Mouse (Mus musculus) limb, embryonic 10.5 days (tissue): ENCODE measurements at regions not wholly inside any gene's neighbourhood (a gene's known extent, or its start where the extent isn't known, plus 50 kb on each side); places are given as distances from the start of the nearest gene placed in this dataset.

Experiments
- DNase-seq: peaks from one replicate; pipeline ENCODE4 v3.0.0-alpha.2; 2017; ENCODE audit warnings: low spot score
- H3K27ac ChIP-seq: fragments of 300-500 bp; sonication (generic); 2 replicates; pipeline ENCODE4 v1.5.1; 2016; ENCODE audit warnings: mild to moderate bottlenecking
- H3K27me3 ChIP-seq: fragments of 300-500 bp; sonication (generic); 2 replicates; pipeline ENCODE4 v1.6.1; 2016; ENCODE audit warnings: low read depth, mild to moderate bottlenecking; ENCODE audit not compliant: poor library complexity, severe bottlenecking
- H3K36me3 ChIP-seq: fragments of 300-500 bp; sonication (generic); 2 replicates; pipeline ENCODE4 v1.6.1; 2016; ENCODE audit warnings: mild to moderate bottlenecking, moderate library complexity
- H3K4me1 ChIP-seq: fragments of 300-500 bp; sonication (generic); 2 replicates; pipeline ENCODE4 v1.6.1; 2016
- H3K4me3 ChIP-seq: fragments of 300-500 bp; sonication (generic); 2 replicates; pipeline ENCODE4 v1.5.1; 2016; ENCODE audit warnings: mild to moderate bottlenecking, moderate library complexity
- H3K9me3 ChIP-seq: fragments of 300-500 bp; sonication (generic); replicated peaks from 2 replicates; pipeline ENCODE4 v1.6.1; 2016; ENCODE audit warnings: mild to moderate bottlenecking
- WGBS: fragments of 180-500 bp; shearing (Covaris S2); methylation state at CpG from one replicate; pipeline ENCODE4 v1.1.7; 2016; 5-methylcytosine and 5-hydroxymethylcytosine counted together

DNA sequence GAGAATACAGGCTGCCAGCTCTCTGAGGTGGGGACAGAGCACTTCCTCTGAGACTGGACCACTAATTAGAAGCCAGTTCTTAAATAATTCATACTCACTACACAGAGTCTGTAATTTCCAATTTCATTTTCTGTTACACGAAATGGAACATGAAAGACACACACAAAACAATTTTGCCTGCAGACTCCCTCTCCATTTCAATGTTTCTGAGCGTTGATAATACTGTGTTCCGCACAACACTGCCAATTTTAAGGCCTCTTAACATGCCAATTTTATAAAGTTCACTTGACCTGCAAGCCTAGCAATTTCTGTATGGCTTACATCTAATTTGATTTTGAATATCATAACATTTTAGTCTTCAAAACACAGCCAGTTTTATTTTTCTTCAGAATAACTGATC lies 412.5 kb upstream of the Intu start:
- 89% methylated on average over 3 of the region's 3 CpGs for WGBS
- H3K27me3 ChIP-seq, result no peaks in the 10 kb centered on the region
- no peaks in the 10 kb centered on the region for H3K9me3 ChIP-seq
- no peak overlapping the region for H3K4me3 ChIP-seq
- no peak overlapping the region for H3K27ac ChIP-seq
- no peaks in the 10 kb centered on the region for H3K36me3 ChIP-seq
- no peak for DNase-seq
- H3K4me1 ChIP-seq, result peaks cover 16% of the 10 kb centered on the region

- 0 out of 2 replicates have a peak overlapping the region, but pooled peaks have one; percentile 16 for H3K27ac ChIP-seq
- no peak overlapping the region for H3K4me3 ChIP-seq
- no peaks in the 10 kb centered on the region for H3K27me3 ChIP-seq
- H3K9me3 ChIP-seq, result no peaks in the 10 kb centered on the region
- peaks cover 16% of the 10 kb centered on the region for H3K4me1 ChIP-seq
- no peaks in the 10 kb centered on the region for H3K36me3 ChIP-seq
- DNase-seq, result no peak
- WGBS, result 67% methylated on average over 1 of the region's 1 CpGs
Observed at GRCm38 (mm10) chr3:40119462-40119861, 411.6 kb upstream of the Intu start.

DNA sequence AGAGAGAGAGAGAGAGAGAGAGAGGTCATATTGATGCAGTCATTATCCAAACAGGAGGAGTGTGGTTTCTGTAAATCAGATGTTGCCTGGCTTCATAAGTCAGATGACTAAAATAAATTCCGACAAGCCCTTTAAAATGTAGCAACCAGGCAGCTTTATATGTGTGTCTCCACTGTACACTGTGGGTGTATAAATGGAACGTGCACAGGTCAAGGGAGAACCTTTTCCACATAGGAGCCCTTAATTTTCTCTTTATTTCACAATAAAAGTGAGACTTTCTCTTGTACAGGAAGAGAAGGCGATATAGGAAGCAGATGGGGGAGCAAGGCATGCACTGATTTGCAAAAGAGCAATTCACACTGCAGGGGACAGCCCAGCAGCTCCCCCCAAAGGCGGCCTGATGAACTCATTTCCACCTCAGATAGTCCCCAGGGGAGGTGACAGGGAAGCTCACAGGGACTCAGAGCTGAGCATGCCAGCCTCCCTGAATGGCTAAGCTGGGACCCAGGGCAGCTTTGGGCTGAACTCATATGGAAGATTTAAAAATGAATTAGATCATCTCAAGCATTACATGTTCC lies 410.7 kb upstream of the Intu start:
- peak; percentile 69 for DNase-seq
- peak overlapping the region; percentile 16; the same call in 1 of the 2 replicates for H3K27ac ChIP-seq
- peaks cover 16% of the 10 kb centered on the region for H3K4me1 ChIP-seq
- no peaks in the 10 kb centered on the region for H3K36me3 ChIP-seq
- H3K9me3 ChIP-seq, result no peaks in the 10 kb centered on the region
- H3K27me3 ChIP-seq, result no peaks in the 10 kb centered on the region
- H3K4me3 ChIP-seq, result no peak overlapping the region
- WGBS, result 33% methylated on average over 4 of the region's 4 CpGs

GRCm38 (mm10) chr3:40123558-40124236 lies 407.4 kb upstream of the Intu start:
- DNase-seq, result no peak
- WGBS, result 91% methylated on average over 9 of the region's 9 CpGs
- Histone ChIP-seq H3K4me3 (no peak overlapping the region), H3K27me3 (no peaks in the 10 kb centered on the region), H3K9me3 (no peaks in the 10 kb centered on the region), H3K27ac (no peak overlapping the region), H3K36me3 (no peaks in the 10 kb centered on the region), H3K4me1 (peaks cover 12% of the 10 kb centered on the region)

DNA sequence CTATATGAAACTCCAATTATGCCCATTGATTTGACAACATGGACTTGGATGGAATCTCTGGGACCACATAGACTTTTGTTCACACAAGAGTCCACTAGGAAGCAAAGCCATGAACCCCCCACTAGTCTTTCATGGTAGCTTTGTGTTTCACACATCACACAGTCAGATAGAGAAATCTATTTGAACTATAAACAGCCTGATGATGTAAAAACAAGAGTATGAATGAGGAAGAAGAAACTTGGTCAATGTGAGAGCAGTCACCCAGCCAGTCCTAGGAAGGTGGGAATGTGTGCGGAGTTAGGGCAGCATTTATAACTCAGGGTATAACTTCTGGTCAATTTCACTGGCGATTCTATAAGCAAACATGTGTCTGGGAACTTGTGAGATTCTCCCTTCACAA lies 404.2 kb upstream of the Intu start:
- no peak overlapping the region for H3K27ac ChIP-seq
- no peaks in the 10 kb centered on the region for H3K36me3 ChIP-seq
- no peak for DNase-seq
- H3K27me3 ChIP-seq, result no peaks in the 10 kb centered on the region
- no peak overlapping the region for H3K4me3 ChIP-seq
- H3K4me1 ChIP-seq, result no peaks in the 10 kb centered on the region
- WGBS, result 94% methylated on average over 2 of the region's 2 CpGs
- H3K9me3 ChIP-seq, result no peaks in the 10 kb centered on the region

DNA sequence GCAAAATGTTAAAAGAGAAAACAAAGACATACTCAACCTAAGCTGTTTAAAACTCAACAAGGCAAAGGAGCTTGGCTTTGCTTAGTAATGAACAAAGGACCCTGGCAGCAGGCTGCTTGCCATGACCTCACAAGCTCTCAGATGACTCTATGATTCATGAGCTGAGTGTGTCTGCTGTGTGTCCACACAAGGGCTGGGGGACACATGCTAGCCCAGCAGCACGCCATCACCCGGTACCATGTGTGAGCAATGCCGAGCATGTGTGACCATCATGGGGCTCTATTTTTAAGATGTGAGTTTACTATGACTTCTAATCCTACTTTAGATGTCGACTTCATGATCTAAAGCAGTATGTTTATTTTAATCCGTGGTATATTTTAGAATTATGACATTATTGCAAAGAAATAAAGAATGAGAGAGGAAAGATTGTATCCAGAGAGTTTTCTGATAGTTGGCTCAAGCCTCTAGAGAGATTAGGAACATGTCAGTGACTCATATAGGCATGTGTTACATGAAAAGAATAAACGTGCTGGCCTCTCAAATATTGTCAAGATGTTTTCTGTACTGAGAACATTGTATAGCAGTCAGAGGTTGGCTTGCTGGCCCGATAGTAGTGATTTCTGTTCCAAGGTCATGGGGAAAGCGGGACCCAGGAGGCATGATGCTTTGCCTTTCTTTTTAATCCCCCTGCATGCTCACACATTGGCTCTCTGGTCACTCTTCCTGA lies 400.1 kb upstream of the Intu start:
- H3K4me1 ChIP-seq, result no peaks in the 10 kb centered on the region
- H3K27ac ChIP-seq, result no peak overlapping the region
- no peaks in the 10 kb centered on the region for H3K36me3 ChIP-seq
- H3K9me3 ChIP-seq, result no peaks in the 10 kb centered on the region
- WGBS, result 84% methylated on average over 8 of the region's 8 CpGs
- H3K27me3 ChIP-seq, result no peaks in the 10 kb centered on the region
- no peak overlapping the region for H3K4me3 ChIP-seq
- DNase-seq, result no peak

DNA sequence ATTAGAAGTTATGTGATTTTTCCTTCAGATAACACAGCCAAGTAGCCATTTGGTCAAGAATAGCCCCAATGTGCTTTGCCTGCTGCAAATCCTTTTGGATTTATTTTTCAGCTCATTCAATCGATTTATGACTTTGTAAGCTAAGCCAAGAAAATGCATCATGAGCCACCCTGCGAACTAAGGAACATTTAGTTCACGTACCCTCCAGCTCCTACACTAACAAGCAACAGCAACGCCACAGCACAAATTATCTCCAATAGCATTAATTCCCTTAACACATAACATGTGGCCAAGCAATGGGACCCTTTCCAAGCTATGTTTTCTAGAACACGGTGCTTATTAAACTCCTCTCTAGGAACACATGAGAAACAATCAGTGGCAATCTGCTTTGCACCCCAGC lies 392.4 kb upstream of the Intu start:
- H3K4me3 ChIP-seq, result no peak overlapping the region
- WGBS, result 53% methylated on average over 5 of the region's 5 CpGs
- H3K36me3 ChIP-seq, result no peaks in the 10 kb centered on the region
- H3K27ac ChIP-seq, result no peak overlapping the region
- no peaks in the 10 kb centered on the region for H3K27me3 ChIP-seq
- DNase-seq, result no peak
- H3K9me3 ChIP-seq, result no peaks in the 10 kb centered on the region
- H3K4me1 ChIP-seq, result peaks cover 10% of the 10 kb centered on the region

- H3K4me3 ChIP-seq, result no peak overlapping the region
- H3K36me3 ChIP-seq, result no peaks in the 10 kb centered on the region
- H3K27me3 ChIP-seq, result no peaks in the 10 kb centered on the region
- H3K9me3 ChIP-seq, result no peaks in the 10 kb centered on the region
- no peak overlapping the region for H3K27ac ChIP-seq
- no peak for DNase-seq
- 91% methylated on average over 5 of the region's 5 CpGs for WGBS
- peaks cover 10% of the 10 kb centered on the region for H3K4me1 ChIP-seq
Observed at GRCm38 (mm10) chr3:40142229-40142628, 388.9 kb upstream of the Intu start.

GRCm38 (mm10) chr3:40158631-40159030 lies 372.5 kb upstream of the Intu start:
- Histone ChIP-seq H3K27ac (no peak overlapping the region), H3K4me1 (no peaks in the 10 kb centered on the region), H3K9me3 (no peaks in the 10 kb centered on the region), H3K4me3 (no peak overlapping the region), H3K36me3 (no peaks in the 10 kb centered on the region), H3K27me3 (no peaks in the 10 kb centered on the region)
- DNase-seq, result no peak
- 89% methylated on average over 6 of the region's 6 CpGs for WGBS

DNA sequence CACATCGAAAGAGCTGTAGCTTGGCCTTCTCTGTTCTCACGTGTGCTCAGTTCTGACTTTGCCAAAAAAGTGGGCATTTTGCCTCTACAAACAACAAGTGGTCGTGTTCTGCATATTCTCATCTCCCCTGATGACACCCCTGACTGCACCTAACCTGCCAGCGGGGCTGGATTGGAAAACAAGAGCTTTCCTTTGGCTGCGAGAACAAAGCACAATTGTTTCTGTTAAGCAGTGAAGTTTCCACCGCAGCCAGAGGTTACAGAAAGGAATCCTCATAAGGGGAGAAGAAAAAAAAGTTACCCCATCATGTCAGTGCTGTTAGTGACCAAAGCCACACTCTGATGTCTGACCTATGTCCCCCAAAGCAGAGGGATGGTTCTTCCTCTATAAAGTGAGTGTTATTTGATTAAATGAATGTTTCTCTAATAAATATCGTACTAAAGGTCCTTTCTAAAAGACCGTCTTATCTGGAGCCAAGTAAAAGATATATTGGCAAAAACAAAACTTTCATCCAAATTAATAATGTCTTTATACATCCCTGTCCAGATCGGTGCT lies 371.4 kb upstream of the Intu start:
- no peak overlapping the region for H3K4me3 ChIP-seq
- no peaks in the 10 kb centered on the region for H3K9me3 ChIP-seq
- no peak for DNase-seq
- H3K4me1 ChIP-seq, result peaks cover 5% of the 10 kb centered on the region; the same call in 1 of the 2 replicates
- H3K27me3 ChIP-seq, result no peaks in the 10 kb centered on the region
- 82% methylated on average over 9 of the region's 9 CpGs for WGBS
- H3K27ac ChIP-seq, result no peak overlapping the region
- H3K36me3 ChIP-seq, result no peaks in the 10 kb centered on the region

DNA sequence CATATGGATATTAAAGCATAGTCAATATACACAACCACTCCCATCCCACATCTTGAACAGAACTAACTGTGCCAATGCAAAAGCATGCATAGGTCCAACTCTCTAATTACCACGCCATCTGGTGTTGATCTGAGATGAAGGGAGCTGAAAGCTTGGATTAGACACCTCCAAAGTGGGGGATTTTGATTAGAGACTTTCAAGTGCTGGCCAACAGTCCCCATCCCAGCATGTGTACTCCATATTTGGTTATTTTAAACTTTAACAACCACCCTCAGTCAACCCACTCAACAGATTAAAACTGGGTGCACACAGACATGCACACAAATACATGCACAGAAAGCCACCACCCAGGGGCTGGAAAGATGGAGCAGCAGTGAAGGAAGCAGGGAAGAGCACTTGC lies 366.9 kb upstream of the Intu start:
- peaks cover 13% of the 10 kb centered on the region for H3K4me1 ChIP-seq
- no peak overlapping the region for H3K4me3 ChIP-seq
- H3K9me3 ChIP-seq, result no peaks in the 10 kb centered on the region
- no peak overlapping the region for H3K27ac ChIP-seq
- DNase-seq, result no peak
- H3K27me3 ChIP-seq, result no peaks in the 10 kb centered on the region
- H3K36me3 ChIP-seq, result no peaks in the 10 kb centered on the region
- WGBS, result 55% methylated on average over 1 of the region's 1 CpGs

DNA sequence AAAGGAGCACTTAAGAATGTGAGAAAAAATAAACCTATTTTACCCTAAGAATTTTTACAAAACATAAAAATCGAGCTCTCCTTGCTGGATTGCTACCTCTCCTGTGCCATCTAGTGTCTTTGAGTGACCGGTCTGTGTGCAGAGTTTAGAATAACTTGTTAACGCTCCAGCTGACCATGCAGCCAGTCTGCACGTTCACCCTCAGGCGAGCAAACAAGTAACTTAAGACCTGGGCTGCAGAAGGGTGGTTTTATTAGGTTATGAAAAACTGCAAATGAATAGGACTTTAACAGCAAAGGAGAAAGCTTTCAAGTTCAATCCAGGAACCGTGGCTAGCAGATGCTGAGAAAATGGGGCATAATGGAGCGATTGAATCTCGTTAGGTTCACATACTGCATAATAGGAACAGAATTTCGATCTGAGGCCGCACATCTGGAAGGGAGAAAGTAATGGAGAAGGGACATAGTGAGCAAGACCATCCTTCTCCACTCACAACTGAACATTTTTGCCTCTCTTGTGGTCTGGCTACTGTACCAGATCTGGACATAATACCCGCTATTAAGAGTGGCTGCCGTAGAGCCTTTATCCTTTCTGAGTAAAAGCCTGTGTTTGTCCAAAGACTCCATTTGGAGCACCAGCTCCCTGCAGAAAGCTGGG lies 363.0 kb upstream of the Intu start:
- Histone ChIP-seq H3K27ac (peak overlapping the region; percentile 67; the same call in 1 of the 2 replicates), H3K27me3 (no peaks in the 10 kb centered on the region), H3K36me3 (no peaks in the 10 kb centered on the region), H3K4me1 (peaks cover 13% of the 10 kb centered on the region), H3K4me3 (no peak overlapping the region), H3K9me3 (no peaks in the 10 kb centered on the region)
- DNase-seq, result no peak
- WGBS, result 70% methylated on average over 12 of the region's 12 CpGs

DNA sequence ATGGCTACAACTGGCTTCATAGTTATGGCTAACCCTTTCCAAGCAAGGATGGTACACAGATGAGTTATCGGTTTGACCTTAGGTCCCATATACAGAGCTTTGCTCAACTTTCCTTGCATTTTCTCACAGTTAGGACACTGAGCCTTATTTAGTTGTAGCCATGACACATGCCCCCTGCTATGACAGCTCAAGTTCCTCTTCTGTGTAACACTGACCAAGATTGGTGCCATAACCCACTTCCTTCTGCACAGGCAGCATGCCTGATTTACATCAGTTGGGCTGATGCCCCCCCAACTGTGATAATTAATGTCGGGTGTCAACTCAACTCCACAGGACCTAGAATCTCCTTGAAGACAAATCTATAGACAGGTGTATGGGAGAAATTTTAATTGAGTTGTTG lies 361.5 kb upstream of the Intu start:
- 98% methylated on average over 2 of the region's 2 CpGs for WGBS
- Histone ChIP-seq H3K27ac (no peak overlapping the region), H3K27me3 (no peaks in the 10 kb centered on the region), H3K4me3 (no peak overlapping the region), H3K9me3 (no peaks in the 10 kb centered on the region), H3K36me3 (no peaks in the 10 kb centered on the region), H3K4me1 (peaks cover 8% of the 10 kb centered on the region; the same call in 1 of the 2 replicates)
- DNase-seq, result no peak
